Mouse (Mus musculus) embryonic fibroblast, embryonic 13.5 days (primary cell): ENCODE data around the gene Gm30302. TPM values are rescaled to one million over a fixed set of nuclear protein-coding genes. Genes with fewer than 3 reads are reported as not detected.

Experiments
- H3K27ac ChIP-seq: 2 replicates; pipeline ENCODE4 v1.5.1; 2012; ENCODE audit warnings: low read length, control low read depth, inconsistent platforms; ENCODE audit not compliant: insufficient read depth
- H3K4me1 ChIP-seq: 2 replicates; pipeline ENCODE4 v1.6.1; 2011; ENCODE audit warnings: low read length; ENCODE audit not compliant: control insufficient read depth, insufficient read depth
- H3K4me3 ChIP-seq: 2 replicates; pipeline ENCODE4 v1.5.1; 2011; ENCODE audit warnings: mild to moderate bottlenecking, control low read depth, low read length; ENCODE audit not compliant: insufficient read depth
- CTCF ChIP-seq: IDR thresholded peaks from 2 replicates; pipeline ENCODE4 v1.5.1; 2011; ENCODE audit warnings: mild to moderate bottlenecking, control low read depth, low read length, moderate library complexity, borderline replicate concordance; ENCODE audit not compliant: insufficient read depth
- POLR2A ChIP-seq: IDR thresholded peaks from 2 replicates; pipeline ENCODE4 v1.6.1; 2011; ENCODE audit warnings: low read depth, mild to moderate bottlenecking, control low read depth, low read length, moderate library complexity
- polyA plus RNA-seq: library from polyadenylated mRNA; stranded (reverse); fragments of >200 nt; gene quantifications from 2 replicates; pipeline ENCODE4 v1.2.4, GENCODE M21; 2011; ENCODE audit warnings: low read depth; ENCODE audit not compliant: missing spikeins, insufficient read length

Gm30302 gene
- polyA plus RNA-seq: not detected in 2 replicates

DNA sequence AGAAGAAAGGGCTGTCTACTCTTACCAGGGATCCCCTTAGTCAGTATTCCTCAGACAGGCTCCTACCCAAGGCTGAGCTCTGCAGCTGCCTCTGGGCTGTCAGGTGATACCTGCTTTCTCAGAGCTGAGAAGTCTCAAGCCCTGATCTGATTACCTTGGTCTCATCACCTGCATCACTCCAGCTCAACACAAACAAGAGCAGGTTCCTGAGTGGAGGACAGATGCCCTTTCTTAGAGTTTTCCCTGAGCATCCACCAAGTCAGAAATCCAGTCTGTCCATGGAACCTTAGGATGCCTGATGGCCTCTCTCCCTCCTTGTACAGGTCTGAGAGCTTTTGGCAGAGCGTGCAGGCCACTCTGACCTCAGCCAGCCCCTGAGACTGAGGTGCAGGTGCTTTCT is at the start of gene Gm30302:
TSS of gene Gm30302 (minus strand) at position 101 of the 400 bp plus-strand sequence.
- H3K4me3 ChIP-seq: no peak within 1 kb of the TSS
- no peak for TF ChIP-seq CTCF
- no peak for TF ChIP-seq POLR2A
- H3K4me1 ChIP-seq: no peaks in the 10 kb centered on the region
- H3K27ac ChIP-seq: no peak within 1 kb of the TSS

- Histone ChIP-seq H3K4me3 (no peak overlapping the region), H3K4me1 (no peaks in the 10 kb centered on the region), H3K27ac (no peak overlapping the region)
- TF ChIP-seq POLR2A (no peak), CTCF (no peak)
Observed at GRCm38 (mm10) chr13:49846751-49847150, 48.0 kb upstream of the Gm30302 start.

DNA sequence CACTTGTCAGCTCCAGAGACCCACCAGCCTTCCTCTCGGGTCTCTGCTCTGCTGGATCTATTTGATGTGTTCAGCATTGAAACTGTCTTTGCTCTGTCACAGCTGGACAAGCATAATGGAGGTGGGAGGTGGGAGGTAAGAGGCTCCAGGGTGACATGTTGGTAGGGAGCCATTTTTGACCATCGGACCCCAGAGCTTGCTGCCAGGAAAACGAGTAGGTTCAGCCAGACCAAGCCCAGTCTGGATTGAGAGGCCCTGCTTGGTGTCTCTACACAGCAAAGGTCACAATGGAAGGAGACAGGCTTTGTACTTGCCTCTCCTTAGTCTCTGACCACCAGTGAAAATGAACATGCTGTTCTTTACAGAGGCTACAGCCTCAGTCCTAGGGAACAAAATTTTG is 47.3 kb upstream of the Gm30302 start:
- no peaks in the 10 kb centered on the region for H3K4me1 ChIP-seq
- no peak for TF ChIP-seq POLR2A
- no peak for TF ChIP-seq CTCF

DNA sequence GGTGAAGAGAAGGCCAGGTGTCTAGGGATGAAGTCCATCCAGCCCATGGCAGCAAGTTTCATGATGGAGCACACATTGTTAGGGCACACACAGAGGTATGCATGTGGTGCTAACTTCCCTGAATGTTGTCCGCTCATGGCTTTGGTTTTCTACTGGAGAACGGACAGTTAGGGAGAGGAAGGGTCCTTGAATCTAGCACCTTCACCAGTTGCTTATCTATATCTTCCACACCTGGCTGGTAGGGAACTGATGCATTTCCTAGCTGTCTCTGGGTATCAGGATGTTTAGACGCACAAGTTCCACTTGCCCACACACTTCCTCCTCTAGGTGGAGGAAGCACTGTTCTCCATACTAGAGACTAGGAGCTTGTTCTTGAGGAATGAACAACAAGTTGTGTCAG is 46.9 kb upstream of the Gm30302 start:
- Histone ChIP-seq H3K4me3 (no peak overlapping the region), H3K4me1 (no peaks in the 10 kb centered on the region), H3K27ac (no peak overlapping the region)
- TF ChIP-seq CTCF (no peak), POLR2A (no peak)

More for the DNA sequence above, 47.3 kb upstream of the Gm30302 start:
- H3K27ac ChIP-seq: no peak overlapping the region
- no peak overlapping the region for H3K4me3 ChIP-seq

DNA sequence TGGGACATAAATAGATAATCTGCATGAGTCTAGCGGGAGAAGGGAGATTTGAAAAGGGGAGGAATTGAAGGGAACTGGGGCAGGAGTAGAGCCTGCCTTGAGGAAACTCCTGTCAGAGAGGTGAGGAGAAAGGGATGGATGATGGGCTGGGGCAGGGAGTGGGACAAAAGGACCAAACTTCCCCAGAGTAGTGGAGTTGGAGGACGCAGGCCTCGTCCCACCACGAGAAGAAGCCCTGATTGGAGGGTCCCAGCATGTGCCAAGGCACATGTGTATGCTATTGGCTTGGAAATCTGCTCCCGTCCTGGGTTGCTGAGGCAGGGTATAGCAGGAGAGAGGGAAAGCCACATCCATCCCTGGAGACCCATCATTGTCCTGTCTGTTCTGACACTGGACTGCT is 45.3 kb upstream of the Gm30302 start:
- H3K27ac ChIP-seq: no peak overlapping the region
- H3K4me1 ChIP-seq: no peaks in the 10 kb centered on the region
- TF ChIP-seq POLR2A (no peak), CTCF (no peak)
- no peak overlapping the region for H3K4me3 ChIP-seq

GRCm38 (mm10) chr13:49841186-49841585 is 42.4 kb upstream of the Gm30302 start:
- no peak overlapping the region for H3K4me3 ChIP-seq

DNA sequence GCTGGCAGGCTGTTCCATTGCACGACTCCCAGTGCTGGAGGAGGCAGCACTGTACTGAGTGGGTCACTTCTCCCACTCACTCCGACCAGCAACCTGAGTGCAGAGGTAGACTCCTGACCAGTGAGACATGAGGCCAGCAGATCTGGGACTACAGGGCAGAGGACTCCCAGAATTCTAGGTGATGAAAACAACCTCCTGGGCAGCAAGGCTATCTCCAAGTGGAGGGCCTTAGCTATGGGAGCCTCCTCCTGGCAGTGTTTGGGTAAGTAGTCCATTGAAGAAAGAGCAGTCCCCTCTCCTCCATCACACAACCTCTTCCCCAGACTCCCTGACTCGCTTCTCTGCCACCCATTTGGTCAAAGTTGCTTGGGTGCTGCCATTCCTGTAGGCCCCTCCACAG is 31.6 kb upstream of the Gm30302 start:
- no peak for TF ChIP-seq POLR2A
- TF ChIP-seq CTCF: no peak
- H3K4me3 ChIP-seq: no peak overlapping the region
- H3K27ac ChIP-seq: no peak overlapping the region
- no peaks in the 10 kb centered on the region for H3K4me1 ChIP-seq

More at GRCm38 (mm10) chr13:49841186-49841585, 42.4 kb upstream of the Gm30302 start:
- no peaks in the 10 kb centered on the region for H3K4me1 ChIP-seq
- TF ChIP-seq POLR2A (no peak), CTCF (no peak)
- no peak overlapping the region for H3K27ac ChIP-seq

- H3K27ac ChIP-seq: no peak overlapping the region
- no peaks in the 10 kb centered on the region for H3K4me1 ChIP-seq
- TF ChIP-seq POLR2A (no peak), CTCF (no peak)
- no peak overlapping the region for H3K4me3 ChIP-seq
Observed at GRCm38 (mm10) chr13:49825300-49825699, 26.5 kb upstream of the Gm30302 start.

DNA sequence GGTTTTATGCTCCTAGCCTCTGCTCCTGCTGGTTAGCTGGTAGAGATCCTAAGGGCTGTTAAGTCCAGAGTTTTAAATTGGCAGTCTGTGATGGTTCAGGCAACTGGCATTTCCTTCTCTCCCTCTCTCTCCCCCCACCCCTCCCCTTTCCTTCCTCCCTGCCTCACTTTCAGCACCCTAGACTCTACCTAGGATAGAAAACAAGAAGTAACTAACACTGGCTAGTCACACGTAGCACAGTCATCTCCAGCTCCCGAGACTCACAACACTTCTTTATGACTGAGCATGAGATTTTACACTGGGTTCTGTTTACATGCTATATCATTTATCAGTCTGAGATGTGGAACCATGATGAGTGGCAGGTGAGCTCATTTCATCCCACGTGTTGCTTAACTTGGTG is 16.2 kb upstream of the Gm30302 start:
- Histone ChIP-seq H3K4me1 (no peaks in the 10 kb centered on the region), H3K27ac (no peak overlapping the region), H3K4me3 (no peak overlapping the region)
- TF ChIP-seq POLR2A: no peak
- TF ChIP-seq CTCF: no peak

- no peak overlapping the region for H3K4me3 ChIP-seq
- no peak overlapping the region for H3K27ac ChIP-seq
- TF ChIP-seq CTCF: no peak
- no peak for TF ChIP-seq POLR2A
- no peaks in the 10 kb centered on the region for H3K4me1 ChIP-seq
Observed at GRCm38 (mm10) chr13:49814420-49814819, 15.6 kb upstream of the Gm30302 start.

DNA sequence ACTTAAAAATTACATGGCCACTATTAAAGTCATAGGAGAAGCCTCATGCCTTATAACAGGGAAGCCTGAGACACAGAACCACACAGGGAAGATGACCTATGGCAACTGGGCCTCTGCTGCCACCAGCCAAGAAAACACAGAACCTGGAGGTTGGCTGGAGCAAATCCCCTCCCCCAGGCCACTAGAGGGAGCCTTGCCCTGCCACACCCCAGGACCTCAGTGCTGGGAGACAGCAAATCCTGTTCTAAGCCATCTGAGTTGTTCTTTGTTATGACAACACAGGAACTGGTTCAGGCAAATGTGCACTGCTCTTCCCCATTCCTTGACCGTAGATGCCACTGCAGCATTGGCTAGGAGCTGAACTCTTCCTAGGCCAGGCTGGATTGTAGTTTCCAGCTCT is 8.3 kb upstream of the Gm30302 start:
- TF ChIP-seq CTCF: no peak
- TF ChIP-seq POLR2A: no peak

More for the DNA sequence above, 8.3 kb upstream of the Gm30302 start:
- Histone ChIP-seq H3K27ac (no peak overlapping the region), H3K4me1 (no peaks in the 10 kb centered on the region), H3K4me3 (no peak overlapping the region)
